Mouse (Mus musculus): Measurements from ENCODE around the gene Btg1.

- TF ChIP-seq CTCF (conservative IDR thresholded peaks at IDR 0.05; ENCODE audit: insufficient read depth, insufficient read length, low read depth, low read length), result no peak
- no peak for TF ChIP-seq POLR2A (IDR thresholded peaks at IDR 0.05; ENCODE audit: low read depth, low read length)
Observed at GRCm38 (mm10) chr10:96579436-96579835, 37.4 kb upstream of the Btg1 start.
